Mouse (Mus musculus): Measurements from ENCODE around the gene Hdlbp. TPM values are rescaled to one million over a fixed set of nuclear protein-coding genes. Genes with fewer than 3 reads are reported as not detected.
"Not testable (repeated sequence)": the region's sequence is repeated elsewhere in the genome, so short reads cannot be mapped to it uniquely, and the experiment has no call there.

Gene Hdlbp
- polyA plus RNA-seq, 1 experiment from 2014 or later: 77.7 TPM

- Histone ChIP-seq H3K4me2 (ENCODE audit: low read depth, low read length) (no peak overlapping the region), H3K4me3 (ENCODE audit: low read depth, low read length) (no peak overlapping the region), H3K36me3 (ENCODE audit: control insufficient read depth, insufficient read depth, low read length) (no peaks in the 10 kb centered on the region), H3K27ac (ENCODE audit: low read depth, low read length) (no peak overlapping the region), H3K4me1 (ENCODE audit: control insufficient read depth, insufficient read depth, low read length) (no peaks in the 10 kb centered on the region), H3K9ac (replicated peaks; ENCODE audit: low read depth, low read length) (no peak overlapping the region), H3K9me3 (ENCODE audit: control insufficient read depth, low read length) (no peaks in the 10 kb centered on the region), H3K27me3 (ENCODE audit: control insufficient read depth, insufficient read depth, low read length) (no peaks in the 10 kb centered on the region)
- no peak for ATAC-seq (ENCODE audit: low read depth)
- WGBS: 57% methylated on average over 1 of the region's 1 CpGs
These were observed 20.3 kb downstream of the Hdlbp start for GRCm38 (mm10) chr1:93458357-93458756.

- Histone ChIP-seq H3K4me3 (ENCODE audit: low read depth, low read length) (no peak overlapping the region), H3K27me3 (ENCODE audit: control insufficient read depth, insufficient read depth, low read length) (no peaks in the 10 kb centered on the region), H3K4me1 (ENCODE audit: control insufficient read depth, insufficient read depth, low read length) (no peaks in the 10 kb centered on the region), H3K9ac (replicated peaks; ENCODE audit: low read depth, low read length) (no peak overlapping the region), H3K9me3 (ENCODE audit: control insufficient read depth, low read length) (no peaks in the 10 kb centered on the region), H3K36me3 (ENCODE audit: control insufficient read depth, insufficient read depth, low read length) (no peaks in the 10 kb centered on the region), H3K4me2 (ENCODE audit: low read depth, low read length) (no peak overlapping the region), H3K27ac (ENCODE audit: low read depth, low read length) (no peak overlapping the region)
- no peak for ATAC-seq (ENCODE audit: low read depth)
These were observed 24.8 kb downstream of the Hdlbp start for GRCm38 (mm10) chr1:93453721-93454255.

- 79% methylated on average over 5 of the region's 5 CpGs for whole genome bisulfite sequencing
- H3K4me3 ChIP-seq (ENCODE audit: low read depth, low read length); H3K4me1 ChIP-seq (ENCODE audit: control insufficient read depth, insufficient read depth, low read length); H3K36me3 ChIP-seq (ENCODE audit: control insufficient read depth, insufficient read depth, low read length); H3K27me3 ChIP-seq (ENCODE audit: control insufficient read depth, insufficient read depth, low read length); ATAC-seq (ENCODE audit: low read depth); H3K9me3 ChIP-seq (ENCODE audit: control insufficient read depth, low read length); H3K9ac ChIP-seq (replicated peaks; ENCODE audit: low read depth, low read length); H3K4me2 ChIP-seq (ENCODE audit: low read depth, low read length); H3K27ac ChIP-seq (ENCODE audit: low read depth, low read length): not testable (repeated sequence)
These were observed 28.5 kb downstream of the Hdlbp start for GRCm38 (mm10) chr1:93450118-93450517.

GRCm38 (mm10) chr1:93445822-93446162, 32.8 kb downstream of the Hdlbp start:
- Histone ChIP-seq H3K36me3 (ENCODE audit: control insufficient read depth, insufficient read depth, low read length) (no peaks in the 10 kb centered on the region), H3K9ac (replicated peaks; ENCODE audit: low read depth, low read length) (peak overlapping the region; percentile 65), H3K27me3 (ENCODE audit: control insufficient read depth, insufficient read depth, low read length) (no peaks in the 10 kb centered on the region), H3K4me1 (ENCODE audit: control insufficient read depth, insufficient read depth, low read length) (peaks cover 15% of the 10 kb centered on the region), H3K4me2 (ENCODE audit: low read depth, low read length) (peak overlapping the region; percentile 94), H3K27ac (ENCODE audit: low read depth, low read length) (0 out of 2 replicates have a peak overlapping the region, but pooled peaks have one; percentile 76), H3K4me3 (ENCODE audit: low read depth, low read length) (peak overlapping the region; percentile 56), H3K9me3 (ENCODE audit: control insufficient read depth, low read length) (no peaks in the 10 kb centered on the region)
- ATAC-seq (ENCODE audit: low read depth): no peak
- WGBS: 18% methylated on average over 3 of the region's 3 CpGs

- ATAC-seq (ENCODE audit: low read depth): peak; percentile 94
- WGBS: 0% methylated on average over 48 of the region's 84 CpGs
- peak overlapping the region; percentile 65 for H3K9ac ChIP-seq (replicated peaks; ENCODE audit: low read depth, low read length)
These were observed 33.3 kb downstream of the Hdlbp start for GRCm38 (mm10) chr1:93445111-93445821.

GRCm38 (mm10) chr1:93444405-93445110, 34.1 kb downstream of the Hdlbp start:
- H3K4me1 ChIP-seq (ENCODE audit: control insufficient read depth, insufficient read depth, low read length): peaks cover 15% of the 10 kb centered on the region
- no peaks in the 10 kb centered on the region for H3K36me3 ChIP-seq (ENCODE audit: control insufficient read depth, insufficient read depth, low read length)
- peak; percentile 77 for ATAC-seq (ENCODE audit: low read depth)
- WGBS: 7% methylated on average over 18 of the region's 18 CpGs
- peak overlapping the region; percentile 65 for H3K9ac ChIP-seq (replicated peaks; ENCODE audit: low read depth, low read length)
- H3K9me3 ChIP-seq (ENCODE audit: control insufficient read depth, low read length): no peaks in the 10 kb centered on the region
- no peak overlapping the region; the same call in 1 of the 2 replicates for H3K27ac ChIP-seq (ENCODE audit: low read depth, low read length)
- peak overlapping the region; percentile 56 for H3K4me3 ChIP-seq (ENCODE audit: low read depth, low read length)
- H3K27me3 ChIP-seq (ENCODE audit: control insufficient read depth, insufficient read depth, low read length): no peaks in the 10 kb centered on the region
- peak overlapping the region; percentile 94 for H3K4me2 ChIP-seq (ENCODE audit: low read depth, low read length)

More at GRCm38 (mm10) chr1:93445111-93445821, 33.3 kb downstream of the Hdlbp start:
- Histone ChIP-seq H3K4me3 (ENCODE audit: low read depth, low read length) (peak overlapping the region; percentile 56), H3K4me1 (ENCODE audit: control insufficient read depth, insufficient read depth, low read length) (peaks cover 15% of the 10 kb centered on the region), H3K4me2 (ENCODE audit: low read depth, low read length) (peak overlapping the region; percentile 94), H3K9me3 (ENCODE audit: control insufficient read depth, low read length) (no peaks in the 10 kb centered on the region), H3K27me3 (ENCODE audit: control insufficient read depth, insufficient read depth, low read length) (no peaks in the 10 kb centered on the region), H3K27ac (ENCODE audit: low read depth, low read length) (peak overlapping the region; percentile 76), H3K36me3 (ENCODE audit: control insufficient read depth, insufficient read depth, low read length) (no peaks in the 10 kb centered on the region)

- Histone ChIP-seq H3K4me2 (ENCODE audit: low read depth, low read length) (no peak overlapping the region), H3K9me3 (ENCODE audit: control insufficient read depth, low read length) (no peaks in the 10 kb centered on the region), H3K4me3 (ENCODE audit: low read depth, low read length) (no peak overlapping the region), H3K4me1 (ENCODE audit: control insufficient read depth, insufficient read depth, low read length) (peaks cover 5% of the 10 kb centered on the region), H3K27ac (ENCODE audit: low read depth, low read length) (no peak overlapping the region), H3K27me3 (ENCODE audit: control insufficient read depth, insufficient read depth, low read length) (no peaks in the 10 kb centered on the region), H3K36me3 (ENCODE audit: control insufficient read depth, insufficient read depth, low read length) (peaks cover 11% of the 10 kb centered on the region; the same call in 1 of the 2 replicates), H3K9ac (replicated peaks; ENCODE audit: low read depth, low read length) (no peak overlapping the region)
- 98% methylated on average over 1 of the region's 1 CpGs for WGBS
- no peak for ATAC-seq (ENCODE audit: low read depth)
These were observed 39.3 kb downstream of the Hdlbp start for GRCm38 (mm10) chr1:93439321-93439720.

GRCm38 (mm10) chr1:93432087-93432486, 46.5 kb downstream of the Hdlbp start:
- Histone ChIP-seq H3K9me3 (ENCODE audit: control insufficient read depth, low read length) (no peaks in the 10 kb centered on the region), H3K4me1 (ENCODE audit: control insufficient read depth, insufficient read depth, low read length) (no peaks in the 10 kb centered on the region), H3K27me3 (ENCODE audit: control insufficient read depth, insufficient read depth, low read length) (no peaks in the 10 kb centered on the region), H3K4me2 (ENCODE audit: low read depth, low read length) (no peak overlapping the region), H3K36me3 (ENCODE audit: control insufficient read depth, insufficient read depth, low read length) (peaks cover 29% of the 10 kb centered on the region), H3K27ac (ENCODE audit: low read depth, low read length) (no peak overlapping the region), H3K4me3 (ENCODE audit: low read depth, low read length) (no peak overlapping the region), H3K9ac (replicated peaks; ENCODE audit: low read depth, low read length) (no peak overlapping the region)
- 90% methylated on average over 6 of the region's 6 CpGs for WGBS
- ATAC-seq (ENCODE audit: low read depth): no peak

- no peak overlapping the region for H3K9ac ChIP-seq (replicated peaks; ENCODE audit: low read depth, low read length)
- 88% methylated on average over 4 of the region's 4 CpGs for WGBS
- ATAC-seq (ENCODE audit: low read depth): no peak
These were observed 75.2 kb downstream of the Hdlbp start for GRCm38 (mm10) chr1:93403403-93403802.

More at GRCm38 (mm10) chr1:93403403-93403802, 75.2 kb downstream of the Hdlbp start:
- Histone ChIP-seq H3K4me2 (ENCODE audit: low read depth, low read length) (no peak overlapping the region), H3K4me3 (ENCODE audit: low read depth, low read length) (no peak overlapping the region), H3K27me3 (ENCODE audit: control insufficient read depth, insufficient read depth, low read length) (no peaks in the 10 kb centered on the region), H3K9me3 (ENCODE audit: control insufficient read depth, low read length) (no peaks in the 10 kb centered on the region), H3K4me1 (ENCODE audit: control insufficient read depth, insufficient read depth, low read length) (no peaks in the 10 kb centered on the region), H3K27ac (ENCODE audit: low read depth, low read length) (no peak overlapping the region), H3K36me3 (ENCODE audit: control insufficient read depth, insufficient read depth, low read length) (peaks cover 18% of the 10 kb centered on the region)

Data from neural tube, embryonic 14.5 days (tissue).